Mouse (Mus musculus) lung, postnatal 14 days (tissue): ENCODE data around the gene Socs5.
A peak's percentile ranks its signal among the peaks of the same experiment; 100 is the strongest.
"Not testable (repeated sequence)": the region's sequence is repeated elsewhere in the genome, so short reads cannot be mapped to it uniquely, and the experiment has no call there.

ENCODE experiments used
- DNase-seq: peaks from one replicate; pipeline ENCODE4 v3.0.0; 2021

The Socs5 gene

GRCm38 (mm10) chr17:87107623-87108221 is at the start of gene Socs5:
Socs5 (plus strand) TSS chr17:87107679.
- no peak for DNase-seq

GRCm38 (mm10) chr17:87062639-87063038 is 44.8 kb upstream of the Socs5 start:
- no peak for DNase-seq

- DNase-seq: no peak
These were observed 44.0 kb upstream of the Socs5 start for GRCm38 (mm10) chr17:87063461-87063860.

GRCm38 (mm10) chr17:87063969-87064368 is 43.5 kb upstream of the Socs5 start:
- DNase-seq: no peak

DNA sequence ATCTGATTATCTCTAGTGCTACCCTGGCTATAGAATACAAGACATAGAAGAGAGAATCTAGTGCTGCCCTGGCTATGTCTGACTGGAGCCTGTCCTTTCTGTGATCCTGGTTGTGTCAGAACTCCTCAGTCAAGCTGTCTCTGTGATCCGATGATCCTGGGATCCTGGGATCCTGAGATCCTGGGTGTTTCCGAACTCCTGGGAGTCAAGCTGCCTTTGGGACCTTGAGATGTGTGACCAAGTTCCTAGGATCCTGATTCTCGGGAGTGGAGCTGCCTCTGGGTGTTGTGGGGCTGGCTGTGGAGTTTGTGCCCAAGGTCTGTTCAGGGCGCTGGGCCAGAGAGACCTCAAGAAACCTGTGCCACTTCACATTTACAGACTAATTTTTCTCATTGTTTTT is 38.5 kb upstream of the Socs5 start:
- DNase-seq: no peak

- DNase-seq: not testable (repeated sequence)
These were observed 35.3 kb upstream of the Socs5 start for GRCm38 (mm10) chr17:87072183-87072582.

- DNase-seq: no peak
These were observed 34.6 kb upstream of the Socs5 start for GRCm38 (mm10) chr17:87072766-87073440.

- DNase-seq: no peak
These were observed 34.0 kb upstream of the Socs5 start for GRCm38 (mm10) chr17:87073470-87073869.

- DNase-seq: not testable (repeated sequence)
These were observed 29.3 kb upstream of the Socs5 start for GRCm38 (mm10) chr17:87078217-87078616.

- DNase-seq: no peak
These were observed 26.8 kb upstream of the Socs5 start for GRCm38 (mm10) chr17:87080724-87081123.

- DNase-seq: no peak
These were observed 24.9 kb upstream of the Socs5 start for GRCm38 (mm10) chr17:87082547-87082946.

GRCm38 (mm10) chr17:87083671-87084070 is 23.8 kb upstream of the Socs5 start:
- no peak for DNase-seq

GRCm38 (mm10) chr17:87085726-87086125 is 21.8 kb upstream of the Socs5 start:
- DNase-seq: no peak

DNA sequence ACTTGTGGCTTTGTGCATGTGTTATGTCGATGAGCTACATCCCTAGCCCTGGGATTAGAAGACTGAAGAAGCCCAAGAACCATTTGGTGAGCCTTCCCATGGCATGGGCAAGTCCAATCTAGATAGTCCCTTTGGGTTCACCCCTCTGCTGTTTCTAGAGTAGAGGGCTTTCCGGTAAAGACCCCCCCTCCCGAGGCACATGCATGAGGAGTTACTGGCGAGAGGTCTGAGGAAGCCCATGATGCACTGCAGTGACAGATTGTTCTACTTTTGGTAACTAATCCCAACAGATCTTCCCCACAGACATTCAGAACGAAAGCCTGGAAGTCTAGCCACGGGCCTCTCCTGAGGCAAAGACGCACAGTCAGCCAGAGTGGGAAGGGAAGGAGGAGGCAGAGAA is 18.2 kb upstream of the Socs5 start:
- DNase-seq: no peak

- DNase-seq: no peak
These were observed 14.4 kb upstream of the Socs5 start for GRCm38 (mm10) chr17:87093061-87093460.

DNA sequence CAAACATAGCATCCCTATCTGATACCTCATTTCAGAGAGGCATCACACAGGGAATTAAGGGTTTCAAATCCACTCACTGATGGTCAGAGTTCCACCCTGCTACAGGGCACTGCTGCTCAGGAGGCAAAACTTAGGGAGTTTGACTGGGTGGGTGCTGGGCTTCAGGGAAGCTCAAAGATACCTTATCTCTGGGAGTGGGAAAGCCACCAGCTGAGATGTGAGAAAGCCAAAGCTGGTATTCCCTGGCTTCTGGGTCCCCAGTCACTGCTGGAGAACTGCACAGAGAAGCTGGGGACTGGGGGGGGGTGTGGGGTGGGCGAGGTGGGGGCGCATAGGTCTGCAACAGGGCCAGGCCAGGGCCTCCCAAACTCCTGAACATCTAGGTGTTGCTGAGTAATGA is 10.5 kb upstream of the Socs5 start:
- no peak for DNase-seq

DNA sequence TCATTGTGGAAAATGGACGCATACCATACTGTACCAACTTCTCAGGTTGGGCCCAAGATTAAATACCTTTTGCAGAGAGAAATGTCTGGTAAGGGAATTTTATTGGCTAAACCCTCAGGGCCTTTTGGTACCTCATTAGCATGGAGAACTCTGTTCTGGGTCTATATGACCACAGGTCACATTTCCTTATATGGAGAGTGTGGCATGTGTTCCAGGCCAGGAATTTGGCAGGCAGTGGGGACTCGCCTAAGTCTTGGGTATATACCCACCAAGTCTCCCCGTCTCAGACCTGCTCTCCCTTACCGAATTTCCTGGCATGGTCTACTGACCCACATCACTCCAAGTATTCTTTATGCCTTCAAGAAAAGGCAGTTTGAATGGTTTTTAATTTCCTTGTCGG is 9.9 kb upstream of the Socs5 start:
- DNase-seq: no peak

DNA sequence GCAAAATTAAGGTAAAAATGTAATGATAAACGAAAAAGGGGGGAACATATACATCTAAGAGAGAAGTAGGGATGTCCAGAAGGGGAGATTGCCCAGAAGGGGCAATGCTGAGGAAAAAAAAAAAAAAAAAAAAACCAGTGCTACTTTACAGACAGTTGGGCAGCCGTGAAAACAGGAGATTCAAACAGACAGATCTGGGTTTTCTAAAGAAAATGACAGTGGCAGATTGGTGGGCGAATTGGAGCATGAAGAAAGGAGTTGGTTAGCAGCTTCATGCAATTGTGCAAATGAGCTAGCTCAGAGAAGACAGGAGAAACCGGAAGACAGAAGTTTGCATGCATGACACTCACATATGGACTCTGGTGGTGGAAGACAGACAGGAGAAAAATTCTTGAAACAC is 6.5 kb upstream of the Socs5 start:
- DNase-seq: no peak

- DNase-seq: peak; percentile 55
These were observed 4.8 kb upstream of the Socs5 start for GRCm38 (mm10) chr17:87102636-87103035.

- DNase-seq: no peak
These were observed 4.4 kb upstream of the Socs5 start for GRCm38 (mm10) chr17:87103060-87103459.

DNA sequence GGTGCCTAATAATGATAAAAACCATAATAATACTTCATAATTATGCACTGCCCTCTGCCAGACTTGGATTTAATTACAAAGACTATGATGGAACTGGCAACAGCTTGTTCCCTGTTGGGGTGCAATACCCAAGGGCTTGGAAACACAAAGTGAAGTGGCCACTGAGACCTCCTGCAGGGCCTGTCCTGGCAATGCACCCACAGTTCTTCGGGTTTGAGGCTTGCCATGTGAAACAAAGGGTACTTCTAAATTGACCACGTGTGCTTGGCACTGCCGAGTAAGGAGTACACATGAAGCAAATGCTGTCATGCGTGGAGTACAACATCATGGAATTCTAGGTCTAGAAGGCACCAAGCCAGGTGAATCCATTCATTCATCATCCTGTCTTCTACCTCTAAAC is 3.2 kb upstream of the Socs5 start:
- no peak for DNase-seq

GRCm38 (mm10) chr17:87105941-87106340 is 1.5 kb upstream of the Socs5 start:
- DNase-seq: no peak

- peak; percentile 97 for DNase-seq
These were observed 572 bp upstream of the Socs5 start for GRCm38 (mm10) chr17:87106691-87107523.
